Mouse (Mus musculus): Measurements from ENCODE around the gene Txnip.
A peak's percentile ranks its signal among the peaks of the same experiment; 100 is the strongest.

The Txnip gene

GRCm38 (mm10) chr3:96570643-96571042 lies 12.9 kb downstream of the Txnip start:
- no peak for DNase-seq

GRCm38 (mm10) chr3:96571336-96571735 lies 13.6 kb downstream of the Txnip start:
- no peak for DNase-seq

- DNase-seq, result peak; percentile 67
Measured at GRCm38 (mm10) chr3:96571896-96572698, 14.3 kb downstream of the Txnip start.

- no peak for DNase-seq
Measured at GRCm38 (mm10) chr3:96573611-96574511, 16.1 kb downstream of the Txnip start.

- DNase-seq, result peak; percentile 63
Measured at GRCm38 (mm10) chr3:96575272-96575984, 17.7 kb downstream of the Txnip start.

GRCm38 (mm10) chr3:96576005-96576658 lies 18.4 kb downstream of the Txnip start:
- DNase-seq, result peak; percentile 90

- peak; percentile 93 for DNase-seq
Measured at GRCm38 (mm10) chr3:96576690-96577541, 19.2 kb downstream of the Txnip start, which contains the start of gene Gm16253. Gene Gm16253 (plus strand): TSS chr3:96576984.

- no peak for DNase-seq
Measured at GRCm38 (mm10) chr3:96577566-96577965, 19.8 kb downstream of the Txnip start.

GRCm38 (mm10) chr3:96578561-96579238 lies 20.9 kb downstream of the Txnip start:
- DNase-seq, result no peak

GRCm38 (mm10) chr3:96579239-96579750 lies 21.5 kb downstream of the Txnip start:
- DNase-seq, result no peak

GRCm38 (mm10) chr3:96579885-96580454 lies 22.2 kb downstream of the Txnip start:
- peak; percentile 92 for DNase-seq

- no peak for DNase-seq
Measured at GRCm38 (mm10) chr3:96581141-96581540, 23.4 kb downstream of the Txnip start.

GRCm38 (mm10) chr3:96581771-96582515 lies 24.2 kb downstream of the Txnip start:
- no peak for DNase-seq

- no peak for DNase-seq
Measured at GRCm38 (mm10) chr3:96583386-96583785, 25.6 kb downstream of the Txnip start.

GRCm38 (mm10) chr3:96590657-96591056 lies 32.9 kb downstream of the Txnip start:
- DNase-seq, result no peak

- no peak for DNase-seq
Measured at GRCm38 (mm10) chr3:96593374-96593773, 35.6 kb downstream of the Txnip start.

GRCm38 (mm10) chr3:96593790-96594560 lies 36.2 kb downstream of the Txnip start, which contains the start of gene Polr3gl:
Gene Polr3gl (minus strand): TSS chr3:96594181.
- DNase-seq, result peak; percentile 95

GRCm38 (mm10) chr3:96594851-96595250 lies 37.1 kb downstream of the Txnip start:
- DNase-seq, result no peak

- no peak for DNase-seq
Measured at GRCm38 (mm10) chr3:96595661-96596060, 37.9 kb downstream of the Txnip start.

All from kidney, postnatal 14 days (tissue).